Mouse (Mus musculus): ENCODE measurements around the gene D3Ertd254e. TPM values are rescaled to one million over a fixed set of nuclear protein-coding genes. Genes with fewer than 3 reads are reported as not detected.
"Not testable (repeated sequence)": the region's sequence is repeated elsewhere in the genome, so short reads cannot be mapped to it uniquely, and the experiment has no call there.

Gene D3Ertd254e
- 7.8 and 11.7 TPM in 2 replicates for polyA plus RNA-seq (2011; ENCODE audit: insufficient read depth, insufficient read length, low read depth, missing spikeins)

- Histone ChIP-seq H3K4me3 (ENCODE audit: low read depth, low read length) (peak within 1 kb of the TSS; percentile 80), H3K36me3 (ENCODE audit: control insufficient read depth, insufficient read depth, low read length, poor library complexity, severe bottlenecking) (no peaks in the 10 kb centered on the region), H3K4me1 (ENCODE audit: control insufficient read depth, insufficient read depth, low read length) (peaks cover 2% of the 10 kb centered on the region), H3K9me3 (replicated peaks; ENCODE audit: control insufficient read depth, insufficient read depth, low read length, poor library complexity, severe bottlenecking) (no peaks in the 10 kb centered on the region), H3K27ac (ENCODE audit: insufficient read depth, low read length) (no peak within 1 kb of the TSS), H3K9ac (ENCODE audit: low read depth, poor library complexity, severe bottlenecking) (peak within 1 kb of the TSS; percentile 64), H3K27me3 (ENCODE audit: control insufficient read depth, insufficient read depth, low read length, poor library complexity, severe bottlenecking) (no peaks in the 10 kb centered on the region)
- TF ChIP-seq EP300 (IDR thresholded peaks at IDR 0.05; ENCODE audit: insufficient read depth, low read depth, low read length) (no peak), CTCF (IDR thresholded peaks at IDR 0.05; ENCODE audit: low read depth, low read length) (no peak), POLR2A (IDR thresholded peaks at IDR 0.05; ENCODE audit: insufficient read depth, low read length) (peak; percentile 79)
These were observed at the start of gene D3Ertd254e for GRCm38 (mm10) chr3:36150934-36151686. TSS of gene D3Ertd254e (plus strand) at chr3:36151017.

GRCm38 (mm10) chr3:36116076-36116475 lies 34.7 kb upstream of the D3Ertd254e start:
- Histone ChIP-seq H3K36me3 (ENCODE audit: control insufficient read depth, insufficient read depth, low read length, poor library complexity, severe bottlenecking) (no peaks in the 10 kb centered on the region), H3K27ac (ENCODE audit: insufficient read depth, low read length) (no peak overlapping the region), H3K4me1 (ENCODE audit: control insufficient read depth, insufficient read depth, low read length) (no peaks in the 10 kb centered on the region), H3K4me3 (ENCODE audit: low read depth, low read length) (no peak overlapping the region), H3K27me3 (ENCODE audit: control insufficient read depth, insufficient read depth, low read length, poor library complexity, severe bottlenecking) (no peaks in the 10 kb centered on the region), H3K9me3 (replicated peaks; ENCODE audit: control insufficient read depth, insufficient read depth, low read length, poor library complexity, severe bottlenecking) (no peaks in the 10 kb centered on the region), H3K9ac (ENCODE audit: low read depth, poor library complexity, severe bottlenecking) (no peak overlapping the region)
- TF ChIP-seq EP300 (IDR thresholded peaks at IDR 0.05; ENCODE audit: insufficient read depth, low read depth, low read length) = no peak
- no peak for TF ChIP-seq POLR2A (IDR thresholded peaks at IDR 0.05; ENCODE audit: insufficient read depth, low read length)
- TF ChIP-seq CTCF (IDR thresholded peaks at IDR 0.05; ENCODE audit: low read depth, low read length) = no peak

GRCm38 (mm10) chr3:36119684-36120548 lies 30.9 kb upstream of the D3Ertd254e start:
- Histone ChIP-seq H3K27ac (ENCODE audit: insufficient read depth, low read length) (no peak overlapping the region), H3K4me1 (ENCODE audit: control insufficient read depth, insufficient read depth, low read length) (no peaks in the 10 kb centered on the region), H3K9ac (ENCODE audit: low read depth, poor library complexity, severe bottlenecking) (no peak overlapping the region), H3K36me3 (ENCODE audit: control insufficient read depth, insufficient read depth, low read length, poor library complexity, severe bottlenecking) (no peaks in the 10 kb centered on the region), H3K27me3 (ENCODE audit: control insufficient read depth, insufficient read depth, low read length, poor library complexity, severe bottlenecking) (no peaks in the 10 kb centered on the region), H3K4me3 (ENCODE audit: low read depth, low read length) (no peak overlapping the region), H3K9me3 (replicated peaks; ENCODE audit: control insufficient read depth, insufficient read depth, low read length, poor library complexity, severe bottlenecking) (peaks cover 10% of the 10 kb centered on the region)
- no peak for TF ChIP-seq EP300 (IDR thresholded peaks at IDR 0.05; ENCODE audit: insufficient read depth, low read depth, low read length)
- TF ChIP-seq CTCF (IDR thresholded peaks at IDR 0.05; ENCODE audit: low read depth, low read length) = no peak
- no peak for TF ChIP-seq POLR2A (IDR thresholded peaks at IDR 0.05; ENCODE audit: insufficient read depth, low read length)

GRCm38 (mm10) chr3:36126176-36126575 lies 24.6 kb upstream of the D3Ertd254e start:
- H3K27me3 ChIP-seq (ENCODE audit: control insufficient read depth, insufficient read depth, low read length, poor library complexity, severe bottlenecking); H3K9me3 ChIP-seq (replicated peaks; ENCODE audit: control insufficient read depth, insufficient read depth, low read length, poor library complexity, severe bottlenecking); H3K4me3 ChIP-seq (ENCODE audit: low read depth, low read length); H3K4me1 ChIP-seq (ENCODE audit: control insufficient read depth, insufficient read depth, low read length); H3K27ac ChIP-seq (ENCODE audit: insufficient read depth, low read length); H3K9ac ChIP-seq (ENCODE audit: low read depth, poor library complexity, severe bottlenecking); H3K36me3 ChIP-seq (ENCODE audit: control insufficient read depth, insufficient read depth, low read length, poor library complexity, severe bottlenecking): not testable (repeated sequence)

GRCm38 (mm10) chr3:36136152-36136551 lies 14.7 kb upstream of the D3Ertd254e start:
- Histone ChIP-seq H3K4me3 (ENCODE audit: low read depth, low read length) (no peak overlapping the region), H3K9me3 (replicated peaks; ENCODE audit: control insufficient read depth, insufficient read depth, low read length, poor library complexity, severe bottlenecking) (peaks cover 2% of the 10 kb centered on the region; the same call in 1 of the 2 replicates), H3K36me3 (ENCODE audit: control insufficient read depth, insufficient read depth, low read length, poor library complexity, severe bottlenecking) (no peaks in the 10 kb centered on the region), H3K4me1 (ENCODE audit: control insufficient read depth, insufficient read depth, low read length) (no peaks in the 10 kb centered on the region), H3K27me3 (ENCODE audit: control insufficient read depth, insufficient read depth, low read length, poor library complexity, severe bottlenecking) (no peaks in the 10 kb centered on the region), H3K9ac (ENCODE audit: low read depth, poor library complexity, severe bottlenecking) (no peak overlapping the region), H3K27ac (ENCODE audit: insufficient read depth, low read length) (no peak overlapping the region)
- TF ChIP-seq EP300 (IDR thresholded peaks at IDR 0.05; ENCODE audit: insufficient read depth, low read depth, low read length) (no peak), POLR2A (IDR thresholded peaks at IDR 0.05; ENCODE audit: insufficient read depth, low read length) (no peak), CTCF (IDR thresholded peaks at IDR 0.05; ENCODE audit: low read depth, low read length) (no peak)

- TF ChIP-seq EP300 (IDR thresholded peaks at IDR 0.05; ENCODE audit: insufficient read depth, low read depth, low read length) = no peak
- no peak for TF ChIP-seq CTCF (IDR thresholded peaks at IDR 0.05; ENCODE audit: low read depth, low read length)
- TF ChIP-seq POLR2A (IDR thresholded peaks at IDR 0.05; ENCODE audit: insufficient read depth, low read length) = no peak
- H3K4me3 ChIP-seq (ENCODE audit: low read depth, low read length) = no peak overlapping the region
- no peaks in the 10 kb centered on the region for H3K36me3 ChIP-seq (ENCODE audit: control insufficient read depth, insufficient read depth, low read length, poor library complexity, severe bottlenecking)
- no peaks in the 10 kb centered on the region for H3K27me3 ChIP-seq (ENCODE audit: control insufficient read depth, insufficient read depth, low read length, poor library complexity, severe bottlenecking)
- H3K4me1 ChIP-seq (ENCODE audit: control insufficient read depth, insufficient read depth, low read length) = no peaks in the 10 kb centered on the region
- no peak overlapping the region for H3K9ac ChIP-seq (ENCODE audit: low read depth, poor library complexity, severe bottlenecking)
- no peak overlapping the region for H3K27ac ChIP-seq (ENCODE audit: insufficient read depth, low read length)
- no peaks in the 10 kb centered on the region; the same call in 1 of the 2 replicates for H3K9me3 ChIP-seq (replicated peaks; ENCODE audit: control insufficient read depth, insufficient read depth, low read length, poor library complexity, severe bottlenecking)
These were observed 13.3 kb upstream of the D3Ertd254e start for GRCm38 (mm10) chr3:36137560-36137959.

All from ES-Bruce4 (cell line).